Mouse (Mus musculus): ENCODE measurements around the gene B3gat3.
"Not testable (repeated sequence)": the region's sequence is repeated elsewhere in the genome, so short reads cannot be mapped to it uniquely, and the experiment has no call there.

DNA sequence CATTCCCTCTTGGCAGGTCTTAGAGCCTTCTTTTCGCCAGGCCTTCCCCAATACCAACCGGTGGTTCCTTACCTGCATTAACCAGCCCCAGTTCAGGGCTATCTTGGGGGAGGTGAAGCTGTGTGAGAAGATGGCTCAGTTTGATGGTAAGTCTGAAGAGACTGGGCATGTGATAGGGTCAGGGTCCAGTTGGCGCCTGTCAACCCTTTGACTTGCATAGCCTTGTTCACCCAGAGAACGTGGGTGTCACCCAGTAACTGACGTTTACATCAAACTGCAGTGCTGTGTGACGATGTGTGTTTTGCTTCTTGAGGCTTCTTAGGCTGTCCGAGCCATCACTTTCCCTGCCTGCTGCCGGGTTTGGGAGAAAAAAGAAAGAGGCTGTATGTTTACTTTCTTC lies 52.3 kb downstream of the B3gat3 start:
- TF ChIP-seq CTCF, EP300 (IDR thresholded peaks at IDR 0.05; ENCODE audit: low read depth): not testable (repeated sequence)

Measured in liver, postnatal 0 days (tissue).